Mouse (Mus musculus) heart, adult 2 months (tissue): ENCODE measurements at regions not wholly inside any gene's neighbourhood (a gene's known extent, or its start where the extent isn't known, plus 50 kb on each side); places are given as distances from the start of the nearest gene placed in this dataset.

Source experiments
- EP300 ChIP-seq: fragments of 200-500 bp; IDR thresholded peaks from 2 replicates; pipeline ENCODE4 v1.6.1; 2011; ENCODE audit warnings: low read depth, low read length, control low read depth; ENCODE audit not compliant: insufficient read depth
- POLR2A ChIP-seq: fragments of 200-500 bp; IDR thresholded peaks from 2 replicates; pipeline ENCODE4 v1.6.1; 2011; ENCODE audit warnings: mild to moderate bottlenecking, low read depth, low read length, control low read depth; ENCODE audit not compliant: insufficient read depth

GRCm38 (mm10) chr13:52371986-52372385, 159.1 kb downstream of the Diras2 start:
- TF ChIP-seq POLR2A (no peak), EP300 (no peak)
